Mouse (Mus musculus) G1E (cell line): Measurements from ENCODE around the gene Atg7.

Experiments used
- CTCF ChIP-seq: IDR thresholded peaks from 2 replicates; pipeline ENCODE4 v1.5.1; 2012; ENCODE audit warnings: low read depth, low read length, inconsistent platforms, mixed read lengths
- GATA1 ChIP-seq: IDR thresholded peaks from 2 replicates; pipeline ENCODE4 v1.6.1; 2012; ENCODE audit warnings: borderline replicate concordance, low read length, inconsistent platforms, mixed read lengths
- GATA2 ChIP-seq: IDR thresholded peaks from 2 replicates; pipeline ENCODE4 v1.6.1; 2012; ENCODE audit warnings: low read depth, low read length, inconsistent platforms, borderline replicate concordance
- POLR2AphosphoS5 ChIP-seq: IDR thresholded peaks from 2 replicates; pipeline ENCODE4 v1.6.1; 2012; ENCODE audit warnings: low read depth, low read length, inconsistent platforms; ENCODE audit not compliant: insufficient replicate concordance

- TF ChIP-seq CTCF, result no peak
- TF ChIP-seq GATA2, result no peak
- no peak for TF ChIP-seq POLR2AphosphoS5
- no peak for TF ChIP-seq GATA1
Measured at GRCm38 (mm10) chr6:114880798-114881197, 237.9 kb downstream of the Atg7 start.
